Mouse (Mus musculus): Measurements from ENCODE around the gene Tnp1. TPM values are rescaled to one million over a fixed set of nuclear protein-coding genes. Genes with fewer than 3 reads are reported as not detected.

Gene Tnp1
- polyA plus RNA-seq, 1 experiment = not detected

DNA sequence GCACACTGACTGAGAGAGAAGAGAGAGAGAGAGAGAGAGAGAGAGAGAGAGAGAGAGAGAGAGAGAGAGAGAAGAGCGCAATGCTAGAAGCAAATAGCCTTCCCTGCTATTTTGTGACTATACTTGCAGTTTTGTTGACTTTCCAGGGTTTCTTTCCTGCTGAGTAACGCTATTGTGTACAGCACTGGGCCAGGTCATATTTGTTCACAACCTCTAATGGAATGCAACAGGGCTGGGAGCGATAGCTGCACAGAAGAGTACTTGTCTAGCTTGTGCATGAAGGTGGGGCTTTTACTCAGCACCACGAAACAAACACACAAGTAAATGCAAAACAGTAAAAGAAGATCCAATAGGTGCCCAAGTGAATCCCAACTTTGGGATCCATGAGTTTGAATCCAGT lies 11.7 kb upstream of the Tnp1 start:
- H3K27ac ChIP-seq (ENCODE audit: insufficient read depth, low read depth, low read length) = no peak overlapping the region
- no peaks in the 10 kb centered on the region for H3K4me1 ChIP-seq (ENCODE audit: control insufficient read depth, insufficient read depth, low read length)
- WGBS = 88% methylated on average over 4 of the region's 4 CpGs
- TF ChIP-seq CTCF (IDR thresholded peaks at IDR 0.05; ENCODE audit: insufficient read depth, low read depth, low read length) (no peak), POLR2A (IDR thresholded peaks at IDR 0.05; ENCODE audit: insufficient read depth, low read depth, low read length) (no peak)
- no peak overlapping the region for H3K4me3 ChIP-seq (ENCODE audit: insufficient read depth, low read depth, low read length)

- no peak overlapping the region for H3K4me3 ChIP-seq (ENCODE audit: insufficient read depth, low read depth, low read length)
- no peak overlapping the region for H3K27ac ChIP-seq (ENCODE audit: insufficient read depth, low read depth, low read length)
- 83% methylated on average over 5 of the region's 5 CpGs for WGBS
- no peaks in the 10 kb centered on the region for H3K4me1 ChIP-seq (ENCODE audit: control insufficient read depth, insufficient read depth, low read length)
- TF ChIP-seq POLR2A (IDR thresholded peaks at IDR 0.05; ENCODE audit: insufficient read depth, low read depth, low read length) (no peak), CTCF (IDR thresholded peaks at IDR 0.05; ENCODE audit: insufficient read depth, low read depth, low read length) (no peak)
These were observed 11.1 kb upstream of the Tnp1 start for GRCm38 (mm10) chr1:73026786-73027299.

DNA sequence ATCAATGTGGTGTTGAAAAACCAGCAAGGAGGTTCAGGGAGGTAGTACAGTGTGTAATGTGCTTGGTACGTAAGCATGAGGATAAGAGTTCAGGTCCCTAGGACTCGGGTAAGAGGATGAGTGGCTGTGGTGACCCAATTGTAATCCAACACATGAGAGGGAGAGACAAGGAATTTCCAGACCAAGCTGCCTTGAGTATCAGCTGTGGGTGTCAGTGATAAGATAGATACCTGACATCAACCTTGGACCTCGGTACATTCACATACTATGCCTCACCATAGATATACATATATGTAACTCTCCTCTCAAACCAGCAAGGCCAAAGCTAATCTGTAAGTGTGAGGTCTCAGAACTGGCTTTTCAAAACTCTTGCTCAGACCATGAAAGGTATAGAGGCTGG lies 10.4 kb upstream of the Tnp1 start:
- Histone ChIP-seq H3K4me3 (ENCODE audit: insufficient read depth, low read depth, low read length) (no peak overlapping the region), H3K27ac (ENCODE audit: insufficient read depth, low read depth, low read length) (no peak overlapping the region), H3K4me1 (ENCODE audit: control insufficient read depth, insufficient read depth, low read length) (no peaks in the 10 kb centered on the region)
- TF ChIP-seq CTCF (IDR thresholded peaks at IDR 0.05; ENCODE audit: insufficient read depth, low read depth, low read length) = no peak
- WGBS = 98% methylated on average over 3 of the region's 3 CpGs

GRCm38 (mm10) chr1:73006847-73007246 lies 8.9 kb downstream of the Tnp1 start:
- 100% methylated on average over 1 of the region's 1 CpGs for WGBS
- Histone ChIP-seq H3K27ac (ENCODE audit: insufficient read depth, low read depth, low read length) (no peak overlapping the region), H3K4me1 (ENCODE audit: control insufficient read depth, insufficient read depth, low read length) (no peaks in the 10 kb centered on the region), H3K4me3 (ENCODE audit: insufficient read depth, low read depth, low read length) (no peak overlapping the region)
- TF ChIP-seq POLR2A (IDR thresholded peaks at IDR 0.05; ENCODE audit: insufficient read depth, low read depth, low read length) (no peak), CTCF (IDR thresholded peaks at IDR 0.05; ENCODE audit: insufficient read depth, low read depth, low read length) (no peak)

- H3K4me3 ChIP-seq (ENCODE audit: insufficient read depth, low read depth, low read length) = no peak overlapping the region
- no peak overlapping the region for H3K27ac ChIP-seq (ENCODE audit: insufficient read depth, low read depth, low read length)
- 56% methylated on average over 2 of the region's 2 CpGs for WGBS
- TF ChIP-seq CTCF (IDR thresholded peaks at IDR 0.05; ENCODE audit: insufficient read depth, low read depth, low read length) = no peak
- no peak for TF ChIP-seq POLR2A (IDR thresholded peaks at IDR 0.05; ENCODE audit: insufficient read depth, low read depth, low read length)
- H3K4me1 ChIP-seq (ENCODE audit: control insufficient read depth, insufficient read depth, low read length) = no peaks in the 10 kb centered on the region
These were observed 10.8 kb downstream of the Tnp1 start for GRCm38 (mm10) chr1:73004890-73005289.

DNA sequence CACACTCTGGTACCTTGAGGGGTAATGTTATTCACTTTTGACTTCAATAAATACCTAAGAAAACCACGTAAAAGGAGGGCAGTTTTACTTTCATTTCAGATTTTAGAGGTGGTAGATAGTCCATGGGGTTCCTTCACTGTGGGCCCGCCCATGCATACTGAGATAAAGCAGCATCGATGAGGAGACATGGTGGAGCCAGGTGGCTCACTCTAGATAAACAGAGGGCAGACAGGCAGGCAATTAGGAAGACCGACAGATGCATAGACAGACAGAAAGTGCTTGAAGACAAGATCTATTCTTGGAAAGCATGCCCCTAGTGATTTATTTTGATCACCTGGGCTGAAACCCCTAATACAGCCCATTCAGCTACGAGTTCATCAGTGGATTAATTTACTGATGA lies 13.1 kb downstream of the Tnp1 start:
- Histone ChIP-seq H3K4me3 (ENCODE audit: insufficient read depth, low read depth, low read length) (no peak overlapping the region), H3K27ac (ENCODE audit: insufficient read depth, low read depth, low read length) (no peak overlapping the region), H3K4me1 (ENCODE audit: control insufficient read depth, insufficient read depth, low read length) (no peaks in the 10 kb centered on the region)
- TF ChIP-seq CTCF (IDR thresholded peaks at IDR 0.05; ENCODE audit: insufficient read depth, low read depth, low read length) = no peak
- no peak for TF ChIP-seq POLR2A (IDR thresholded peaks at IDR 0.05; ENCODE audit: insufficient read depth, low read depth, low read length)
- 86% methylated on average over 5 of the region's 5 CpGs for WGBS

DNA sequence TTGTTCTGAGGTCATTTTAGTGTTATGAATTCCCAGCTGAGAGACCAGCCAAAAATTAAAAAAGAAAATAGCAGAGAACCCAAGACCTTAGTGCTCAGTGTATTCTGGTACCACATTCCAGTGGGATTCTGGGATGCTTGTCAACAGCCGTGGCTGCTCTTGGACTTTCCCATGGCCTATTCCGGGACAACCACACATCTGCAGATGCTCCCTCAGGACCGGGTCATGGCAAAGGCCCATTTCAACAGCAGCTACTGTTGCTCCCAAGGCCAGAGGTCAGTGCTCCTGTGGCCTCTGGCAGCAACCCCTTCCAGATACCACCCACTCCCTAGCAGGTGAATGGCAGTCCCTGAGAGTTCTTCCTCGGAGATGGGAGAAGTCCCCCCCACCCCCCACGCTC lies 13.7 kb downstream of the Tnp1 start:
- no peak overlapping the region for H3K27ac ChIP-seq (ENCODE audit: insufficient read depth, low read depth, low read length)
- WGBS = 90% methylated on average over 5 of the region's 5 CpGs
- TF ChIP-seq POLR2A (IDR thresholded peaks at IDR 0.05; ENCODE audit: insufficient read depth, low read depth, low read length) = no peak
- H3K4me3 ChIP-seq (ENCODE audit: insufficient read depth, low read depth, low read length) = no peak overlapping the region
- H3K4me1 ChIP-seq (ENCODE audit: control insufficient read depth, insufficient read depth, low read length) = no peaks in the 10 kb centered on the region

- Histone ChIP-seq H3K4me1 (ENCODE audit: control insufficient read depth, insufficient read depth, low read length) (peaks cover 4% of the 10 kb centered on the region), H3K27ac (ENCODE audit: insufficient read depth, low read depth, low read length) (no peak overlapping the region), H3K4me3 (ENCODE audit: insufficient read depth, low read depth, low read length) (no peak overlapping the region)
- 91% methylated on average over 5 of the region's 5 CpGs for WGBS
- TF ChIP-seq POLR2A (IDR thresholded peaks at IDR 0.05; ENCODE audit: insufficient read depth, low read depth, low read length) = no peak
- TF ChIP-seq CTCF (IDR thresholded peaks at IDR 0.05; ENCODE audit: insufficient read depth, low read depth, low read length) = no peak
These were observed 20.8 kb downstream of the Tnp1 start for GRCm38 (mm10) chr1:72994751-72995528.

DNA sequence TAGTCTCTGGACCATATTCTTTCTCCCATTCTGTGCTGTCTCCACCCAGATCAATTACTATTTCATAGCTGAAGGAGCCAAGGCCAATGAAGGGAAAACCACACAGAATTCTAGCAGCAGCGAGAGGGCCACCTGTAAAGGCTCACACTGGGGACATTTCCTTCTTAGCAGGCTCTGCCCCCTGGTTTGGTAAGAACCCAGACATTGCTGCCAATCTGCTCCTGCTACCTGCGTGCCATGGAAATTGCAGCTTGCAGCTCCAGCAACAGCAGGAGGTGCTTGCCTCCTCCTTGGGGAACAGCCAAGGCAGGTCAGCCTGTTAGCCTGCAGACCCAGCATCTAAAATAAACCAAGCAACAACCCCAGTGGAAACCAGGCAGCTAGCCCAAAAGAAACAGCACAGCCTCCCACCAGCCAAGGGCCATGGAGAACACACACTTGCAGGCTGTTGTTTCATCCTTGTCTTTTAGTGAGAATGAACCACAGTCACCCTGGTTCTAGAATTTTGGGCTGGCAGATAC lies 22.7 kb downstream of the Tnp1 start:
- H3K27ac ChIP-seq (ENCODE audit: insufficient read depth, low read depth, low read length) = peak overlapping the region; percentile 45; the same call in 1 of the 2 replicates
- H3K4me3 ChIP-seq (ENCODE audit: insufficient read depth, low read depth, low read length) = no peak overlapping the region
- no peak for TF ChIP-seq CTCF (IDR thresholded peaks at IDR 0.05; ENCODE audit: insufficient read depth, low read depth, low read length)
- TF ChIP-seq POLR2A (IDR thresholded peaks at IDR 0.05; ENCODE audit: insufficient read depth, low read depth, low read length) = no peak
- WGBS = 56% methylated on average over 2 of the region's 2 CpGs
- H3K4me1 ChIP-seq (ENCODE audit: control insufficient read depth, insufficient read depth, low read length) = peaks cover 4% of the 10 kb centered on the region
